Mouse (Mus musculus) thymus, adult 2 months (tissue): Measurements from ENCODE around the gene Cnot3.

Source experiments
- CTCF ChIP-seq: fragments of 200-500 bp; IDR thresholded peaks from 2 replicates; pipeline ENCODE4 v1.5.1; 2012; ENCODE audit warnings: mild to moderate bottlenecking, control low read depth, low read length, moderate library complexity, borderline replicate concordance; ENCODE audit not compliant: control insufficient read depth, poor library complexity, insufficient read depth; ENCODE audit errors: extremely low read depth
- POLR2A ChIP-seq: fragments of 200-500 bp; IDR thresholded peaks from 2 replicates; pipeline ENCODE4 v1.6.1; 2012; ENCODE audit warnings: mild to moderate bottlenecking, low read length, control low read depth, moderate library complexity; ENCODE audit not compliant: control insufficient read depth, poor library complexity, insufficient read depth; ENCODE audit errors: extremely low read depth

GRCm38 (mm10) chr7:3606798-3607197 is 38.3 kb upstream of the Cnot3 start:
- no peak for TF ChIP-seq CTCF
- no peak for TF ChIP-seq POLR2A
